9 mouse cellular contexts compared by ENCODE assay signal in the genomic region with DNA sequence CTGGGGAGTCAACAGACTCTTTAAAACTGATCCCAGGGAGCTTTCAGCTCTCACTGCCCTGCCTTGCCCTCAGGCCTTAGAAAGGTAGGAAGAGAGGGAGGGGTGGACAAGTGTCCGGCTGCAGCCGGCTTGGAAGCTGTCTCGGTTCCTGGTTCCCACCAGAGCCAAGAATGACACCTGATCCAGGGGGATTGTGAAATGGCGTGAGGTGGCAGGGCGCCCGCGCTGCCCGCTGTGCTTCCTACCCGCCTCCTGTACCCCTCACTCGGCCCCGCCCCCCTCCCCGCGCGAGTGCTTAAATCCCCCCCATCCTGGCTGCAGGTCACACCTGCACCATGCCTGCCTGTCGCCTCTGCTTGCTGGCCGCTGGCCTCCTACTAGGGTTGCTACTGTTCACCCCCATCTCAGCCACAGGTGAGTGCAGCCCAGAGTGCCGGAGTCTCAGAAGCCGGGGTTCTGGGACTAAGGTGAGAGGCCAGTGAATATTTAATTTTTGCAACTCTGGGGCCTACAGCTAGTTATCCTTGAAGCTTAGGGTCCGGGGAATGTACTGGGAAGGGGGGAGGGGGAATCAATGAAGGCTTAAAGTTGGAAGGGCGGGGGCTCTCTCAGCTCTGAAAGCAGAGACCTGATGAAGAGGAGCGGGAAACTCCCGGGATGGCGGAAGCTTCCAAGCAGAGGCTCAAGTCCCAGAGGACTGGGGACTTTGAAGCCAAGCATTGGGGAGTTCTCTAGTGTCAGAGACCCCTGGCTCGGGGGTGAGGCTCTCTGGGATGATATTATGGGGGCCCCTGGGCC. TPM values are rescaled to one million over a fixed set of nuclear protein-coding genes. Genes with fewer than 3 reads are reported as not detected.
A peak's percentile ranks its signal among the peaks of the same experiment; 100 is the strongest.
DNase-seq lines count a peak whose midpoint lies in the region; ATAC-seq and TF ChIP-seq lines count a peak whose summit lies in the region.
"Had no signal": no experiment of that assay in that cellular context is flagged by ENCODE, and none has a peak within 500 bp of the region (broad histone marks: within the 10 kb centered on the region; RNA-seq: fewer than 3 reads in every experiment).

A gene (plus strand): TSS at position 23 of the 798 bp plus-strand sequence.

- peak within 1 kb of the TSS; percentile 76 for H3K9ac ChIP-seq in heart, embryonic 12.5 days
- peak within 1 kb of the TSS; percentile 70 for H3K9ac ChIP-seq in embryonic facial prominence, embryonic 11.5 days (replicated peaks; ENCODE audit: low read length)
- H3K9ac ChIP-seq in lung, embryonic 14.5 days = peak within 1 kb of the TSS; percentile 65
- peak within 1 kb of the TSS; percentile 80 for H3K9ac ChIP-seq in stomach, embryonic 16.5 days (ENCODE audit: low read length)

- no peak for TF ChIP-seq CTCF in lung, embryonic 14.5 days (IDR thresholded peaks at IDR 0.05; ENCODE audit: low read depth)

- 7% methylated on average over 24 of the region's 24 CpGs for WGBS in heart, embryonic 12.5 days
- WGBS in embryonic facial prominence, embryonic 11.5 days = 2% methylated on average over 24 of the region's 24 CpGs
- WGBS in lung, embryonic 14.5 days = 5% methylated on average over 24 of the region's 24 CpGs
- 13% methylated on average over 24 of the region's 24 CpGs for WGBS in stomach, embryonic 16.5 days

- peak within 1 kb of the TSS; percentile 99 for H3K4me2 ChIP-seq in heart, embryonic 12.5 days
- H3K4me2 ChIP-seq in embryonic facial prominence, embryonic 11.5 days (ENCODE audit: low read depth, low read length) = peak within 1 kb of the TSS; percentile 74
- H3K4me2 ChIP-seq in lung, embryonic 14.5 days = peak within 1 kb of the TSS; percentile 91
- peak within 1 kb of the TSS; percentile 94 for H3K4me2 ChIP-seq in stomach, embryonic 16.5 days (ENCODE audit: low read depth, low read length)

- no peak for DNase-seq in heart, postnatal 25 days (ENCODE audit: low spot score)
- peak; percentile 58 for DNase-seq in embryonic facial prominence, embryonic 11.5 days (ENCODE audit: low spot score)
- DNase-seq in kidney, adult 11 months = peak; percentile 82
- DNase-seq in lung, embryonic 14.5 days = peak; percentile 41
- no peak for DNase-seq in frontal cortex, postnatal 10 days (ENCODE audit: low spot score in 2 of 2)
- no peak for DNase-seq in natural killer cell, adult 2 months (ENCODE audit: low spot score in 2 of 2)

- intact Hi-C loops in heart, postnatal 25 days (cut with DNase I) = no loop called here

- H3K4me3 ChIP-seq in heart, embryonic 12.5 days = peak within 1 kb of the TSS; percentile 55
- peak within 1 kb of the TSS; percentile 31 for H3K4me3 ChIP-seq in embryonic facial prominence, embryonic 11.5 days (ENCODE audit: low read depth, low read length)
- peak within 1 kb of the TSS; percentile 52 for H3K4me3 ChIP-seq in lung, embryonic 14.5 days (ENCODE audit: low read depth, low read length)
- H3K4me3 ChIP-seq in stomach, embryonic 16.5 days (replicated peaks; ENCODE audit: low read length) = peak within 1 kb of the TSS; percentile 54

- H3K27me3 ChIP-seq in heart, embryonic 12.5 days (replicated peaks) = peaks cover 38% of the 10 kb centered on the region
- H3K27me3 ChIP-seq in embryonic facial prominence, embryonic 11.5 days (ENCODE audit: control insufficient read depth, insufficient read depth, low read length) = no peaks in the 10 kb centered on the region
- peaks cover 7% of the 10 kb centered on the region; the same call in 1 of the 2 replicates for H3K27me3 ChIP-seq in lung, embryonic 14.5 days (ENCODE audit: insufficient read depth, low read length)
- H3K27me3 ChIP-seq in stomach, embryonic 16.5 days (ENCODE audit: control insufficient read depth, insufficient read depth, low read length) = no peaks in the 10 kb centered on the region

- no peak within 1 kb of the TSS for H3K27ac ChIP-seq in heart, embryonic 12.5 days (ENCODE audit: poor library complexity, severe bottlenecking)
- H3K27ac ChIP-seq in embryonic facial prominence, embryonic 11.5 days (replicated peaks; ENCODE audit: low read depth, low read length) = 0 out of 2 replicates have a peak within 1 kb of the TSS, but pooled peaks have one; percentile 20
- peak within 1 kb of the TSS; percentile 77 for H3K27ac ChIP-seq in lung, embryonic 14.5 days (ENCODE audit: low read depth)
- H3K27ac ChIP-seq in stomach, embryonic 16.5 days (ENCODE audit: low read length) = peak within 1 kb of the TSS; percentile 81

- peaks cover 18% of the 10 kb centered on the region for H3K4me1 ChIP-seq in heart, embryonic 12.5 days (replicated peaks)
- peaks cover 4% of the 10 kb centered on the region; the same call in 1 of the 2 replicates for H3K4me1 ChIP-seq in embryonic facial prominence, embryonic 11.5 days (ENCODE audit: control insufficient read depth, insufficient read depth, low read length)
- 0 out of 2 replicates have a peak, but pooled peaks cover 2% of the 10 kb centered on the region for H3K4me1 ChIP-seq in lung, embryonic 14.5 days (ENCODE audit: insufficient read depth)
- H3K4me1 ChIP-seq in stomach, embryonic 16.5 days (ENCODE audit: control insufficient read depth, insufficient read depth, low read length) = peaks cover 16% of the 10 kb centered on the region; the same call in 1 of the 2 replicates

- ATAC-seq in heart, embryonic 12.5 days (ENCODE audit: insufficient number of reproducible peaks, low FRiP score) = no peak
- no peak for ATAC-seq in embryonic facial prominence, embryonic 11.5 days (replicated peaks; ENCODE audit: insufficient number of reproducible peaks, low FRiP score, low TSS enrichment, low read depth)
- peak; percentile 33; the same call in 1 of the 2 replicates for ATAC-seq in lung, embryonic 14.5 days (ENCODE audit: insufficient read depth)
- peak; percentile 35; the same call in 1 of the 2 replicates for ATAC-seq in stomach, embryonic 16.5 days (ENCODE audit: insufficient read depth, low FRiP score)

- H3K36me3 ChIP-seq in heart, embryonic 12.5 days = no peaks in the 10 kb centered on the region
- no peaks in the 10 kb centered on the region for H3K36me3 ChIP-seq in embryonic facial prominence, embryonic 11.5 days (replicated peaks; ENCODE audit: control insufficient read depth, insufficient read depth, low read depth, low read length)
- H3K36me3 ChIP-seq in lung, embryonic 14.5 days (ENCODE audit: insufficient read depth) = peaks cover 9% of the 10 kb centered on the region; the same call in 1 of the 2 replicates
- H3K36me3 ChIP-seq in stomach, embryonic 16.5 days (ENCODE audit: control insufficient read depth, insufficient read depth, low read length) = no peaks in the 10 kb centered on the region
- H3K36me3 ChIP-seq: G1E had no signal

- no peaks in the 10 kb centered on the region; the same call in 1 of the 2 replicates for H3K9me3 ChIP-seq in heart, embryonic 12.5 days (replicated peaks)
- H3K9me3 ChIP-seq in embryonic facial prominence, embryonic 11.5 days (replicated peaks; ENCODE audit: control insufficient read depth, low read length) = no peaks in the 10 kb centered on the region
- H3K9me3 ChIP-seq in lung, embryonic 14.5 days (ENCODE audit: low read depth, low read length) = no peaks in the 10 kb centered on the region
- H3K9me3 ChIP-seq in stomach, embryonic 16.5 days (replicated peaks; ENCODE audit: control insufficient read depth, low read length) = no peaks in the 10 kb centered on the region
- H3K9me3 ChIP-seq: G1E had no signal

RNA-seq across cellular contexts. Expression of the gene that starts here (rescaled TPM):
- 3.1 and 3.3 TPM in 2 replicates for polyA plus RNA-seq in heart, embryonic 12.5 days (2016; fragmentation: Nextera tagmentation; extraction: Ambion mirVana)
- total RNA-seq in heart, postnatal 25 days (2021) = under 1 TPM; 0.78 to 0.83 TPM
- 47.1 and 52.2 TPM in 2 replicates for polyA plus RNA-seq in embryonic facial prominence, embryonic 11.5 days (2014; fragmentation: Nextera tagmentation; extraction: Ambion mirVana)
- polyA plus RNA-seq in lung, embryonic 14.5 days (2014; fragmentation: Nextera tagmentation; extraction: Ambion mirVana) = 280 and 282 TPM in 2 replicates
- 155 and 197 TPM in 2 replicates for polyA plus RNA-seq in stomach, embryonic 16.5 days (2015; fragmentation: Nextera tagmentation; extraction: Ambion mirVana)
- total RNA-seq: G1E had no signal
- polyA plus RNA-seq: G1E had no signal

Comparison
In these comparisons a context has a peak if more than half of its experiments do, and no peak if none do; other contexts are left out.
1. RNA of the gene that starts here (polyA plus RNA-seq): 280 to 282 TPM in lung, embryonic 14.5 days, 155 to 197 TPM in stomach, embryonic 16.5 days and 47.1 to 52.2 TPM in embryonic facial prominence, embryonic 11.5 days; 3.1 to 3.3 TPM in heart, embryonic 12.5 days; every median in the first group is over 10 times any median in the second.
2. ATAC-seq: peak in lung, embryonic 14.5 days (single experiment) and stomach, embryonic 16.5 days (single experiment); none in heart, embryonic 12.5 days (single experiment) and embryonic facial prominence, embryonic 11.5 days (single experiment).
3. DNase-seq: peak in embryonic facial prominence, embryonic 11.5 days (single experiment), kidney, adult 11 months (single experiment) and lung, embryonic 14.5 days (single experiment); none in heart, postnatal 25 days (single experiment), frontal cortex, postnatal 10 days (0 of 2) and natural killer cell, adult 2 months (0 of 2).
4. Peak in every context shown above with its lines, with median percentiles within 50 percentile points of each other: H3K4me2 ChIP-seq, H3K4me3 ChIP-seq and H3K9ac ChIP-seq.